Mouse (Mus musculus) ES-E14 (cell line): ENCODE data around the gene Lypd4. TPM values are rescaled to one million over a fixed set of nuclear protein-coding genes. Genes with fewer than 3 reads are reported as not detected.
"Not testable (repeated sequence)": the region's sequence is repeated elsewhere in the genome, so short reads cannot be mapped to it uniquely, and the experiment has no call there.

Experiments used
- DNase-seq: peaks from one replicate; pipeline ENCODE4 v3.0.0-alpha.2; 2013; ENCODE audit warnings: low read depth, low spot score
- H3K27ac ChIP-seq: 2 replicates; pipeline ENCODE4 v1.5.1; 2012; ENCODE audit warnings: low read depth, mild to moderate bottlenecking, low read length, moderate library complexity, mixed read lengths; ENCODE audit not compliant: poor library complexity, insufficient read depth, severe bottlenecking
- H3K36me3 ChIP-seq: 2 replicates; pipeline ENCODE4 v1.6.1; 2012; ENCODE audit warnings: mild to moderate bottlenecking, low read length, moderate library complexity, mixed read lengths; ENCODE audit not compliant: control insufficient read depth, poor library complexity, insufficient read depth, severe bottlenecking
- H3K4me1 ChIP-seq, 2 experiments: fragments of 150-350 bp in 1 of 2; sonication (generic) in 1 of 2; 2 replicates each; pipeline ENCODE4 v1.6.1; 2012; ENCODE audit warnings: low read length in 2 of 2, mild to moderate bottlenecking in 1 of 2, mixed read lengths in 1 of 2; ENCODE audit not compliant: control insufficient read depth in 2 of 2, insufficient read depth in 2 of 2, poor library complexity in 1 of 2
- H3K4me3 ChIP-seq, 2 experiments: fragments of 150-350 bp in 1 of 2; sonication (generic) in 1 of 2; 2 replicates each; pipeline ENCODE4 v1.5.1; 2012; ENCODE audit warnings: low read length in 2 of 2, low read depth in 1 of 2, mild to moderate bottlenecking in 1 of 2, mixed read lengths in 1 of 2; ENCODE audit not compliant: insufficient read depth in 1 of 2, poor library complexity in 1 of 2, severe bottlenecking in 1 of 2
- H3K9ac ChIP-seq: 2 replicates; pipeline ENCODE4 v1.6.1; 2012; ENCODE audit warnings: low read depth, mild to moderate bottlenecking, low read length, mixed read lengths; ENCODE audit not compliant: poor library complexity, insufficient read depth, severe bottlenecking
- H3K9me3 ChIP-seq: fragments of 150-350 bp; sonication (generic); 2 replicates; pipeline ENCODE4 v1.6.1; 2012; ENCODE audit warnings: low read depth, mild to moderate bottlenecking, low read length; ENCODE audit not compliant: control insufficient read depth, insufficient read depth
- CHD2 ChIP-seq: IDR thresholded peaks from 2 replicates; pipeline ENCODE4 v1.6.1; 2014; ENCODE audit warnings: mild to moderate bottlenecking, low read depth, low read length, inconsistent platforms
- HCFC1 ChIP-seq: IDR thresholded peaks from 2 replicates; pipeline ENCODE4 v1.6.1; 2012; ENCODE audit warnings: low read length, inconsistent platforms, borderline replicate concordance; ENCODE audit not compliant: insufficient read depth
- MAFK ChIP-seq: IDR thresholded peaks from 2 replicates; pipeline ENCODE4 v1.6.1; 2014; ENCODE audit warnings: mild to moderate bottlenecking, low read depth, low read length, inconsistent platforms; ENCODE audit not compliant: insufficient read depth
- ZC3H11A ChIP-seq: IDR thresholded peaks from 2 replicates; pipeline ENCODE4 v1.6.1; 2012; ENCODE audit warnings: low read depth, mild to moderate bottlenecking, inconsistent platforms, low read length, borderline replicate concordance
- ZNF384 ChIP-seq: IDR thresholded peaks from 2 replicates; pipeline ENCODE4 v1.6.1; 2012; ENCODE audit warnings: low read depth, low read length, inconsistent platforms
- in situ Hi-C, 2 experiments: fragments of 600-800 bp; cut with MboI; formaldehyde crosslinking; loops; one replicate each; pipeline ENCODE4 v1.15.1; 2025; ENCODE audit warnings: low sequenced_read_pairs in 2 of 2, inconsistent platforms in 1 of 2; ENCODE audit not compliant: unreplicated experiment in 2 of 2
- total RNA-seq: library from RNA; depleted of rRNA; stranded (reverse); fragments of 300-350 nt; gene quantifications from 2 replicates; pipeline ENCODE4 v1.2.3, GENCODE M21; 2012

Lypd4 gene
- total RNA-seq, 1 experiment = 0.18 TPM

GRCm38 (mm10) chr7:24840331-24840730 lies 29.4 kb downstream of the Lypd4 start:
- DNase-seq = no peak
- TF ChIP-seq MAFK (no peak), ZC3H11A (no peak), HCFC1 (no peak), ZNF384 (peak; percentile 91), CHD2 (no peak)
- 0 out of 2 replicates have a peak overlapping the region, but pooled peaks have one; percentile 40 for H3K27ac ChIP-seq
- H3K9ac ChIP-seq = no peak overlapping the region
- no peaks in the 10 kb centered on the region for H3K9me3 ChIP-seq
- peaks cover 0 to 13% of the 10 kb centered on the region in 2 experiments; a peak in 2 of 4 replicates for H3K4me1 ChIP-seq
- in situ Hi-C loops = loop anchor here in 1 of 2 experiments (10.0 kb wide), 1 partner anchor 124 kb away; no protein-coding TSS in a partner anchor
- H3K4me3 ChIP-seq = no peak overlapping the region
- H3K36me3 ChIP-seq = no peaks in the 10 kb centered on the region

GRCm38 (mm10) chr7:24839410-24839808 lies 30.3 kb downstream of the Lypd4 start:
- peaks cover 0 to 13% of the 10 kb centered on the region in 2 experiments; a peak in 2 of 4 replicates for H3K4me1 ChIP-seq
- H3K36me3 ChIP-seq = no peaks in the 10 kb centered on the region
- in situ Hi-C loops = no loop called here
- H3K9ac ChIP-seq = no peak overlapping the region
- H3K4me3 ChIP-seq = no peak overlapping the region
- H3K9me3 ChIP-seq = no peaks in the 10 kb centered on the region
- H3K27ac ChIP-seq = no peak overlapping the region
- DNase-seq = no peak
- TF ChIP-seq MAFK (no peak), HCFC1 (no peak), ZNF384 (no peak), CHD2 (no peak), ZC3H11A (no peak)

- DNase-seq, H3K9me3 ChIP-seq, H3K27ac ChIP-seq, in situ Hi-C loops, H3K36me3 ChIP-seq, H3K4me3 ChIP-seq, H3K9ac ChIP-seq: not testable (repeated sequence)
- H3K4me1 ChIP-seq = peaks cover 0 to 13% of the 10 kb centered on the region in 2 experiments; a peak in 2 of 4 replicates
Measured at GRCm38 (mm10) chr7:24838732-24839409, 30.9 kb downstream of the Lypd4 start.

- Histone ChIP-seq H3K4me1 (no peaks in the 10 kb centered on the region), H3K27ac (no peak overlapping the region), H3K4me3 (no peak overlapping the region), H3K9me3 (no peaks in the 10 kb centered on the region), H3K9ac (no peak overlapping the region), H3K36me3 (no peaks in the 10 kb centered on the region)
- in situ Hi-C loops = no loop called here
- TF ChIP-seq ZNF384 (no peak), HCFC1 (no peak), CHD2 (no peak), MAFK (no peak), ZC3H11A (no peak)
- no peak for DNase-seq
Measured at GRCm38 (mm10) chr7:24827181-24827580, 42.6 kb downstream of the Lypd4 start.

GRCm38 (mm10) chr7:24824452-24824851 lies 45.3 kb downstream of the Lypd4 start:
- DNase-seq = no peak
- in situ Hi-C loops = no loop called here
- no peak overlapping the region for H3K4me3 ChIP-seq
- no peaks in the 10 kb centered on the region for H3K36me3 ChIP-seq
- no peaks in the 10 kb centered on the region for H3K4me1 ChIP-seq
- H3K27ac ChIP-seq = no peak overlapping the region
- no peak overlapping the region for H3K9ac ChIP-seq
- no peaks in the 10 kb centered on the region for H3K9me3 ChIP-seq
- no peak for TF ChIP-seq ZNF384
- TF ChIP-seq ZC3H11A = no peak
- TF ChIP-seq CHD2 = no peak
- TF ChIP-seq MAFK = no peak
- TF ChIP-seq HCFC1 = no peak
